Mouse (Mus musculus): ENCODE measurements around the gene Olfr1388. TPM values are rescaled to one million over a fixed set of nuclear protein-coding genes. Genes with fewer than 3 reads are reported as not detected.
"Not testable (repeated sequence)": the region's sequence is repeated elsewhere in the genome, so short reads cannot be mapped to it uniquely, and the experiment has no call there.

The Olfr1388 gene
- 0.06 TPM in 1 of 2 replicates, not detected in the other for polyA plus RNA-seq (2016; fragmentation: Nextera tagmentation; extraction: Ambion mirVana)

- H3K4me1 ChIP-seq = no peaks in the 10 kb centered on the region
- ATAC-seq (ENCODE audit: low FRiP score, low read depth) = no peak
- 79% methylated on average over 3 of the region's 3 CpGs for WGBS
Observed at GRCm38 (mm10) chr11:49436411-49436810, at the start of gene Olfr1388. Gene Olfr1388, plus strand, starts transcription at chr11:49436624.

GRCm38 (mm10) chr11:49392707-49393106 lies 43.7 kb upstream of the Olfr1388 start:
- not testable (repeated sequence) for H3K36me3 ChIP-seq; H3K4me3 ChIP-seq; H3K9me3 ChIP-seq; H3K4me2 ChIP-seq (replicated peaks); H3K9ac ChIP-seq; H3K4me1 ChIP-seq; ATAC-seq (ENCODE audit: low FRiP score, low read depth); H3K27ac ChIP-seq; H3K27me3 ChIP-seq (replicated peaks)
- 79% methylated on average over 1 of the region's 1 CpGs for WGBS

More at GRCm38 (mm10) chr11:49436411-49436810, at the start of gene Olfr1388:
- no peak within 1 kb of the TSS for H3K4me3 ChIP-seq
- H3K36me3 ChIP-seq = no peaks in the 10 kb centered on the region
- no peak within 1 kb of the TSS for H3K9ac ChIP-seq
- 0 out of 2 replicates have a peak, but pooled peaks cover 2% of the 10 kb centered on the region for H3K9me3 ChIP-seq
- H3K27ac ChIP-seq = no peak within 1 kb of the TSS
- H3K4me2 ChIP-seq (replicated peaks) = no peak within 1 kb of the TSS
- no peaks in the 10 kb centered on the region for H3K27me3 ChIP-seq (replicated peaks)

- Histone ChIP-seq H3K4me2 (replicated peaks) (no peak overlapping the region), H3K27ac (no peak overlapping the region), H3K36me3 (no peaks in the 10 kb centered on the region), H3K4me1 (no peaks in the 10 kb centered on the region), H3K9ac (no peak overlapping the region), H3K27me3 (replicated peaks) (no peaks in the 10 kb centered on the region), H3K4me3 (no peak overlapping the region), H3K9me3 (no peaks in the 10 kb centered on the region; the same call in 1 of the 2 replicates)
- no peak for ATAC-seq (ENCODE audit: low FRiP score, low read depth)
- WGBS = 79% methylated on average over 3 of the region's 3 CpGs
Observed at GRCm38 (mm10) chr11:49406784-49407183, 29.6 kb upstream of the Olfr1388 start.

- H3K4me1 ChIP-seq = no peaks in the 10 kb centered on the region
- no peak overlapping the region for H3K4me2 ChIP-seq (replicated peaks)
- no peak overlapping the region for H3K9ac ChIP-seq
- H3K9me3 ChIP-seq = no peaks in the 10 kb centered on the region; the same call in 1 of the 2 replicates
- H3K4me3 ChIP-seq = no peak overlapping the region
- ATAC-seq (ENCODE audit: low FRiP score, low read depth) = no peak
- H3K27ac ChIP-seq = no peak overlapping the region
- H3K36me3 ChIP-seq = no peaks in the 10 kb centered on the region
- H3K27me3 ChIP-seq (replicated peaks) = no peaks in the 10 kb centered on the region
- 24% methylated on average over 1 of the region's 1 CpGs for WGBS
Observed at GRCm38 (mm10) chr11:49410540-49410939, 25.9 kb upstream of the Olfr1388 start.

GRCm38 (mm10) chr11:49422767-49423166 lies 13.7 kb upstream of the Olfr1388 start, which contains the start of gene Olfr1389:
Gene Olfr1389, plus strand, starts transcription at chr11:49423067.
- H3K4me2 ChIP-seq (replicated peaks) = no peak within 1 kb of the TSS
- H3K27ac ChIP-seq = no peak within 1 kb of the TSS
- no peaks in the 10 kb centered on the region for H3K9me3 ChIP-seq
- H3K4me3 ChIP-seq = no peak within 1 kb of the TSS
- H3K27me3 ChIP-seq (replicated peaks) = no peaks in the 10 kb centered on the region
- no peaks in the 10 kb centered on the region for H3K4me1 ChIP-seq
- H3K9ac ChIP-seq = no peak within 1 kb of the TSS
- no peaks in the 10 kb centered on the region for H3K36me3 ChIP-seq
- 94% methylated on average over 2 of the region's 2 CpGs for WGBS
- ATAC-seq (ENCODE audit: low FRiP score, low read depth) = no peak

GRCm38 (mm10) chr11:49425257-49425927 lies 11.0 kb upstream of the Olfr1388 start:
- H3K4me3 ChIP-seq = no peak overlapping the region
- no peaks in the 10 kb centered on the region for H3K27me3 ChIP-seq (replicated peaks)
- ATAC-seq (ENCODE audit: low FRiP score, low read depth) = no peak
- H3K27ac ChIP-seq = no peak overlapping the region
- H3K9me3 ChIP-seq = no peaks in the 10 kb centered on the region
- H3K36me3 ChIP-seq = no peaks in the 10 kb centered on the region
- 88% methylated on average over 1 of the region's 1 CpGs for WGBS
- H3K4me1 ChIP-seq = no peaks in the 10 kb centered on the region
- no peak overlapping the region for H3K4me2 ChIP-seq (replicated peaks)
- H3K9ac ChIP-seq = no peak overlapping the region

- 91% methylated on average over 2 of the region's 2 CpGs for whole genome bisulfite sequencing
- no peaks in the 10 kb centered on the region for H3K36me3 ChIP-seq
Observed at GRCm38 (mm10) chr11:49429641-49430040, 6.8 kb upstream of the Olfr1388 start.

GRCm38 (mm10) chr11:49455043-49455442 lies 18.6 kb downstream of the Olfr1388 start, which contains the start of gene Olfr1387:
Gene Olfr1387, plus strand, starts transcription at chr11:49455343.
- H3K27me3 ChIP-seq (replicated peaks) = no peaks in the 10 kb centered on the region

More at GRCm38 (mm10) chr11:49429641-49430040, 6.8 kb upstream of the Olfr1388 start:
- H3K4me1 ChIP-seq = no peaks in the 10 kb centered on the region
- no peak overlapping the region for H3K4me3 ChIP-seq
- 0 out of 2 replicates have a peak, but pooled peaks cover 2% of the 10 kb centered on the region for H3K9me3 ChIP-seq
- no peaks in the 10 kb centered on the region for H3K27me3 ChIP-seq (replicated peaks)
- H3K27ac ChIP-seq = no peak overlapping the region
- ATAC-seq (ENCODE audit: low FRiP score, low read depth) = no peak
- H3K4me2 ChIP-seq (replicated peaks) = no peak overlapping the region
- no peak overlapping the region for H3K9ac ChIP-seq

GRCm38 (mm10) chr11:49464746-49465145 lies 28.3 kb downstream of the Olfr1388 start, which contains the start of gene Olfr1386:
Gene Olfr1386, plus strand, starts transcription at chr11:49465046.
- not testable (repeated sequence) for H3K27ac ChIP-seq; H3K27me3 ChIP-seq (replicated peaks); H3K9me3 ChIP-seq; H3K4me1 ChIP-seq; ATAC-seq (ENCODE audit: low FRiP score, low read depth); H3K4me2 ChIP-seq (replicated peaks); H3K9ac ChIP-seq; H3K36me3 ChIP-seq; H3K4me3 ChIP-seq
- 89% methylated on average over 3 of the region's 3 CpGs for WGBS

More at GRCm38 (mm10) chr11:49455043-49455442, 18.6 kb downstream of the Olfr1388 start, which contains the start of gene Olfr1387:
- Histone ChIP-seq H3K4me3 (no peak within 1 kb of the TSS), H3K4me1 (no peaks in the 10 kb centered on the region), H3K4me2 (replicated peaks) (no peak within 1 kb of the TSS), H3K9ac (no peak within 1 kb of the TSS), H3K36me3 (no peaks in the 10 kb centered on the region), H3K9me3 (no peaks in the 10 kb centered on the region), H3K27ac (no peak within 1 kb of the TSS)
- ATAC-seq (ENCODE audit: low FRiP score, low read depth) = no peak
- 88% methylated on average over 1 of the region's 1 CpGs for WGBS

- Histone ChIP-seq H3K27me3 (replicated peaks) (no peaks in the 10 kb centered on the region), H3K27ac (no peak overlapping the region), H3K9ac (no peak overlapping the region), H3K9me3 (no peaks in the 10 kb centered on the region), H3K36me3 (no peaks in the 10 kb centered on the region), H3K4me1 (no peaks in the 10 kb centered on the region), H3K4me2 (replicated peaks) (no peak overlapping the region), H3K4me3 (no peak overlapping the region)
- 54% methylated on average over 4 of the region's 4 CpGs for WGBS
- ATAC-seq (ENCODE audit: low FRiP score, low read depth) = no peak
Observed at GRCm38 (mm10) chr11:49485973-49486372, 49.5 kb downstream of the Olfr1388 start.

GRCm38 (mm10) chr11:49488770-49489169 lies 52.3 kb downstream of the Olfr1388 start, which contains the start of gene Olfr1385:
Gene Olfr1385, plus strand, starts transcription at chr11:49489070.
- not testable (repeated sequence) for H3K27ac ChIP-seq; H3K4me3 ChIP-seq; H3K36me3 ChIP-seq; H3K4me2 ChIP-seq (replicated peaks); H3K4me1 ChIP-seq; H3K9me3 ChIP-seq; H3K27me3 ChIP-seq (replicated peaks); ATAC-seq (ENCODE audit: low FRiP score, low read depth); H3K9ac ChIP-seq
- 70% methylated on average over 1 of the region's 1 CpGs for WGBS

Data from neural tube, embryonic 12.5 days (tissue).